Mouse (Mus musculus) thymus, adult 2 months (tissue): ENCODE results near the gene Ndufv3. TPM values are rescaled to one million over a fixed set of nuclear protein-coding genes. Genes with fewer than 3 reads are reported as not detected.
"Not testable (repeated sequence)": the region's sequence is repeated elsewhere in the genome, so short reads cannot be mapped to it uniquely, and the experiment has no call there.

ENCODE experiments used
- DNase-seq: peaks from one replicate; pipeline ENCODE4 v3.0.0; 2021
- H3K27ac ChIP-seq: fragments of 200-500 bp; 2 replicates; pipeline ENCODE4 v1.5.1; 2012; ENCODE audit warnings: low read length, control low read depth; ENCODE audit not compliant: control insufficient read depth, insufficient read depth
- H3K27me3 ChIP-seq: fragments of 200-500 bp; 2 replicates; pipeline ENCODE4 v1.6.1; 2012; ENCODE audit warnings: mild to moderate bottlenecking, low read length, moderate library complexity, mixed read lengths; ENCODE audit not compliant: control insufficient read depth, insufficient read depth
- H3K36me3 ChIP-seq: fragments of 200-500 bp; 2 replicates; pipeline ENCODE4 v1.6.1; 2012; ENCODE audit warnings: mild to moderate bottlenecking, low read length, moderate library complexity; ENCODE audit not compliant: control insufficient read depth, insufficient read depth
- H3K4me1 ChIP-seq: fragments of 200-500 bp; replicated peaks from 2 replicates; pipeline ENCODE4 v1.6.1; 2012; ENCODE audit warnings: low read length; ENCODE audit not compliant: control insufficient read depth, insufficient read depth
- H3K4me3 ChIP-seq: fragments of 200-500 bp; 2 replicates; pipeline ENCODE4 v1.5.1; 2012; ENCODE audit warnings: mild to moderate bottlenecking, low read length, control low read depth, moderate library complexity; ENCODE audit not compliant: control insufficient read depth, insufficient read depth
- CTCF ChIP-seq: fragments of 200-500 bp; IDR thresholded peaks from 2 replicates; pipeline ENCODE4 v1.5.1; 2012; ENCODE audit warnings: mild to moderate bottlenecking, control low read depth, low read length, moderate library complexity, borderline replicate concordance; ENCODE audit not compliant: control insufficient read depth, poor library complexity, insufficient read depth; ENCODE audit errors: extremely low read depth
- POLR2A ChIP-seq: fragments of 200-500 bp; IDR thresholded peaks from 2 replicates; pipeline ENCODE4 v1.6.1; 2012; ENCODE audit warnings: mild to moderate bottlenecking, low read length, control low read depth, moderate library complexity; ENCODE audit not compliant: control insufficient read depth, poor library complexity, insufficient read depth; ENCODE audit errors: extremely low read depth
- WGBS: fragments of 180-500 bp; shearing (Covaris S2); methylation state at CpG from one replicate; pipeline ENCODE4 v1.1.7; 2018; 5-methylcytosine and 5-hydroxymethylcytosine counted together
- polyA plus RNA-seq: library from polyadenylated mRNA; depleted of rRNA; stranded (reverse); fragments of >200 nt; gene quantifications from 2 replicates; pipeline ENCODE4 v1.2.3, GENCODE M21; 2012

The Ndufv3 gene
- polyA plus RNA-seq, 1 experiment: 122 TPM

DNA sequence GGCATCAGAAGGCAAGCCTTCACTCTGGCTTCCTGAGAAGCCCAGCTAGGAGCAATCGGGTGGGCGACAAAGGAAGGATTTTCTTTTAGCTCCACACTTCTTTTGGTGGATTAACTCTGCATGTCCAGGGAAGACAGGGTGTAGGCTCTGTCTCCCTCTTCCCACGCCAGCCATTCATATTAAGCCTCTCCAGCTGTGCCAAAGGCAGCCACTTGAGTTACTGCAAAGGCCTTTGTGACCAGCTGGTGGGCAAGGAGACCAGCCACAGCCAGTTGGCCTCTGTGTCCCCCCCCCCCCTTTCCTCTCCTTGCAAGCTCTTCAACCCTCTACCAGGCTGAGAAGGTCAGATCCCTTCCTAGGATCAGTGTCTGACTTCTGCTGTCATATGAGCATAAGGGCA, 28.1 kb downstream of the Ndufv3 start:
- no peak overlapping the region for H3K27ac ChIP-seq
- DNase-seq: no peak
- TF ChIP-seq POLR2A: no peak
- TF ChIP-seq CTCF: no peak
- H3K27me3 ChIP-seq: no peaks in the 10 kb centered on the region
- H3K36me3 ChIP-seq: no peaks in the 10 kb centered on the region
- no peaks in the 10 kb centered on the region for H3K4me1 ChIP-seq
- 95% methylated on average over 3 of the region's 3 CpGs for WGBS
- H3K4me3 ChIP-seq: no peak overlapping the region

DNA sequence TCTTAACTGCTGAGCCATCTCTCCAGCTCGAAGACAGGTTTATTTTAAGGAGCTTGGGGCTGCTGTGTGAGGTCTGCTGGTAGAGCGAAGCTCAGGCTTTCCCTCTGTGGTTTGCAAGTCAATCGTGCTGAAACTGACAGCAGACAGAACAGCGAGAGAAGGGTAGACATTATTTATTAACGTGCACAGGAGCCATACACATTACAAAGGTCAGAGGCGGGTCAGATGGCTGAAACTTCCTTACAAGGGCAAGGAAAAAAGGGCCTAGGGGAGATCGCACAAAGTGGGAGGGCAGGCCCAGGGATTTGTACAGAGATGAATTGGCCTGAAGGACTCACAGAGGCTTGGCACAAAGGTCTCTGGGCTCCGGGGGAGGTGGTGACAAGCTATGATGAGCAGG, 29.5 kb downstream of the Ndufv3 start:
- H3K36me3 ChIP-seq: no peaks in the 10 kb centered on the region
- no peak overlapping the region for H3K27ac ChIP-seq
- no peak for DNase-seq
- no peaks in the 10 kb centered on the region for H3K27me3 ChIP-seq
- H3K4me3 ChIP-seq: no peak overlapping the region
- WGBS: 79% methylated on average over 8 of the region's 8 CpGs
- TF ChIP-seq CTCF (no peak), POLR2A (no peak)
- no peaks in the 10 kb centered on the region for H3K4me1 ChIP-seq

DNA sequence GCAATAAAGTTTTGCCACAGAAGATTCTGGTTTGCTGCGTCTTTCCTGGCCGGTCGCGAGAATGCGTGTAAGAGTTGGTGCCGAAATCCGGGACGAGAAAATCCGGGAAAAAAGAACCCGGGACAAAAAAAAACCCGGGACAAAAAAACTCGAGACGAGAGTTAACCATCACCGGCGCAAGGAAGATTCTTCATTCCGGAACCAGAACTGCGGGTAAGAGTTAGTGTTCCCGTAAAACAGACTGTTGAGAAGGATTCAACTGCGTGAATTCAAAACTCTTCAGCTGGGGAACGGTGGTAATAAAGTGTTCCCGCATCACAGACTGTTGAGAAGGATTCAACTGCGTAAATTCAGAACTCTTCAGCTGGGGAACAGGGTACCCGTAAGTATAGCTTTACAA, 32.7 kb downstream of the Ndufv3 start:
- not testable (repeated sequence) for H3K4me3 ChIP-seq, H3K36me3 ChIP-seq, DNase-seq, H3K27me3 ChIP-seq, H3K27ac ChIP-seq
- WGBS: 96% methylated on average over 23 of the region's 23 CpGs
- H3K4me1 ChIP-seq: peaks cover 12% of the 10 kb centered on the region

DNA sequence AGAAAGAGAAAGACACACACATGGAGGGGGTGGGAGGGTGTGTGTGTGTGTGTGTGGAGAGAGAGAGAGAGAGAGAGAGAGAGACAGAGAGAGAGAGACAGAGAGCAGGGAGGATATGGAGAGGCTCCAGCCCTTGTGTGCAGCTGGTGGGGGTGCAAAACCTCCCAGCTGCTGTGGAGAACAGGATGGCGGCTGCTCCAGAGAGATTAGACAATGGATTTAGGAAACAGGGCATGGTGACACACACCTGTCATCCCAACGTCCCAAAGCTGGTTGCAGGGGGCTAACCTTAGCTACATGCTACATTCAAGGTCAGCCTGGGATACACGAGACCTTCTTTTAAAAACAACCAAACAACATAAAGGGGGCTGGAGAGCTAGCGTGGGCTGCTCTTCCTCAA, 36.3 kb downstream of the Ndufv3 start:
- no peaks in the 10 kb centered on the region for H3K36me3 ChIP-seq
- TF ChIP-seq CTCF (no peak), POLR2A (no peak)
- H3K27ac ChIP-seq: no peak overlapping the region
- DNase-seq: no peak
- 87% methylated on average over 4 of the region's 4 CpGs for WGBS
- no peaks in the 10 kb centered on the region for H3K27me3 ChIP-seq
- H3K4me1 ChIP-seq: peaks cover 23% of the 10 kb centered on the region
- H3K4me3 ChIP-seq: no peak overlapping the region

DNA sequence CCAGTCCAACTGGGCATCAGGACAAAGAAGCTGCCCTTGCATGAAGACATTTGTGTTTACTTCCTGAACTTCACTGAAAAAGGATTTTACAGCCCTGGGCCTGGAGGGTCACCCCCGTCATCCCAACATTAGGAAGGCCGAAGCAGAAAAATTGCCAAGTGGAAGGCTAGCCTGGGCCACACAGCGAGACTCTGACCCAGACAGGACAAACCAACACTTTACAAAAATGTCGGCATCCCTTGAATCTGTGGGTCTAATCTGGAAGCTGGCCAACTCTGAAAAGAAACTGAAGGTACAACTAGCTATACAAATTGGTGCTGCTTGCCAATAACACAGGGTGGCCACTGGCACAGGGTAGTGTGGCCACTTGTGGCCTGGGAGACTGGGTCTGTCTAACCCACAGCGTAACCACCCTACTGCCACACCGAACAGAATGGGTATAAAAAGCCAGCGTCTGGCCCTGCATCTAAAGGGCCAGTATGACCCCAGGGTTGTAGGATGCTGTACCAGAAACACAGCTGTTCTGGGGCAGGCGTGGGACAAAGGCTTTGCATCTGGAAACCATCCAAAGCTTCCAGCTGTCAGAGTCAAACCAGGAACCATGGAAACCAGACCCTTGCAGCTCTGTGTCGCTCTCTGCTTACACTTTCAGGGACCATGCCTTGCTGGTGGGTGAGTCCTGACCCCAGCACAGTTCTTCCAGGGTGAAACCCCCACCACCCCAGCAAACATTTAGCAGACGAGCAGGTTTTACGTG, 37.4 kb downstream of the Ndufv3 start:
- H3K4me1 ChIP-seq: peaks cover 23% of the 10 kb centered on the region
- peak overlapping the region; percentile 43 for H3K4me3 ChIP-seq
- 69% methylated on average over 11 of the region's 11 CpGs for WGBS
- no peaks in the 10 kb centered on the region for H3K36me3 ChIP-seq
- peak overlapping the region; percentile 42; the same call in 1 of the 2 replicates for H3K27ac ChIP-seq
- H3K27me3 ChIP-seq: no peaks in the 10 kb centered on the region
- no peak for DNase-seq
- no peak for TF ChIP-seq CTCF
- no peak for TF ChIP-seq POLR2A

DNA sequence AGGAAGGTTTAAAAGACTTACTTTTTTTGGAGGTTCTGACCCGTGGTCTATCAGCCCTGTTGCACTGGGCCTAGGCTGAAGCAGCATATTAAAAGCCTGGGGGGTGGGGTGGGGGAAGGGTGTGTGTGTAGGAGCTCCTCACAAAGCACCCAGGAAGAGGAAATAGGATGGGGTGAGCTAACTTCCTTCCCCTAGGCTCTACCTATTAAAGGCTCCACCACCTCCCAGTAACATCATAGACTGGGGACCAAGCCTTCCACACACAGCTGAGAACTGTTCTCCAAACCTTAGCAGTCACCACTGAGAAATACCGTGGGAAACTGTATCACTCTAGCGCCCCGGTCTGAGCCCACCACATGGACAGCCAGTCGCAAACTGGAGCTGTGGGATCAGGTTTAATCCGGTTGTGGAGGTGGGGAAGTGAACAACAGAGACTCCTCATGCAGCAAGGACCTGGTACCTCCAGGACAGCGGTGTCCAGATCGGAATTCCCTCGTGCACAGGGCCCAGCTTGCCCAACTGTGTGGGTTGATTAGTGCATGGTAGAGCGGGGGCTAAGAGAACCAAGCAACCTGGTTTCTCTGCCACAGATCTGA, 38.1 kb downstream of the Ndufv3 start:
- Histone ChIP-seq H3K27ac (peak overlapping the region; percentile 42; the same call in 1 of the 2 replicates), H3K27me3 (no peaks in the 10 kb centered on the region), H3K4me3 (peak overlapping the region; percentile 43; the same call in 1 of the 2 replicates), H3K36me3 (no peaks in the 10 kb centered on the region), H3K4me1 (peaks cover 23% of the 10 kb centered on the region)
- 76% methylated on average over 10 of the region's 10 CpGs for WGBS
- no peak for DNase-seq
- no peak for TF ChIP-seq CTCF
- no peak for TF ChIP-seq POLR2A

DNA sequence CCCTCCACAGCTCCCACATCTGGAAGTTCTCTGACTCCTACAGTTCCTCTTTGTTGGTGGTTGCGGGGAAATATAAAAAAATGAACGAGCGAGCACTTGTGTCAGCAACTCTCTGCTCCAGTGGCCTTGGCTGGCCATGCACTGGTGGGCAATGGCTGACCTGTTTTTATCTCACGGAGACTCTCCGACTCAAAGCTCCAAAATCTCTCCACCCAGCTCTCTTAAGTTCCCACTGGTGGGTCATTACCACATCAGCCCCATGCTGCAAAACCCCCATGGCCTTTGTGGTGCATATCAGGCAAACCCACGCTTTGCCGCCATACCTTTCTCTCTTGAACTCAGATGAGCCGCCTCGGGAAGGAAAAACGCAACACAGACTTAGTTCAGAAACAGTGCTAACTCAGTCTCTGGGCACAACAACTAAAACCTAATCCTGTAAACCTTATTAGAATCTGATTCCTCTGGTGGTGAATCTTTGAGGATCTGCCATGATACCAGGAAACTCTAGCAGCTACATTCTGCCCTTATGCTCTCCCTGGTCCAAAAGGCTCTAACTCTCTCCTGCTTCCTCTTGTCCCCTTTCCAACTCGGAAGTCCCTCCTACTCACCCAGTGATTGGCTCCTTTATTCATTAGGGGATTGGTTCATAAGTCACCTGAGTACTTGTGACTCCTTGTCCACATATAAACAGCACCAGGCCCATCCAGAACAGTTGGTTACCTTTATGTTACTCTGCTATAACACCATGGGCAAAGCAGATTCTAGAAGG, 39.3 kb downstream of the Ndufv3 start:
- peaks cover 23% of the 10 kb centered on the region for H3K4me1 ChIP-seq
- no peak overlapping the region for H3K27ac ChIP-seq
- DNase-seq: no peak
- no peak overlapping the region for H3K4me3 ChIP-seq
- H3K36me3 ChIP-seq: no peaks in the 10 kb centered on the region
- no peak for TF ChIP-seq CTCF
- 79% methylated on average over 11 of the region's 11 CpGs for WGBS
- no peaks in the 10 kb centered on the region for H3K27me3 ChIP-seq
